Mouse (Mus musculus): ENCODE measurements around the gene Gpr155. TPM values are rescaled to one million over a fixed set of nuclear protein-coding genes. Genes with fewer than 3 reads are reported as not detected.

Gpr155 gene
- total RNA-seq, 2 experiments from 2014 or later: 32.7 to 45.7 TPM

DNA sequence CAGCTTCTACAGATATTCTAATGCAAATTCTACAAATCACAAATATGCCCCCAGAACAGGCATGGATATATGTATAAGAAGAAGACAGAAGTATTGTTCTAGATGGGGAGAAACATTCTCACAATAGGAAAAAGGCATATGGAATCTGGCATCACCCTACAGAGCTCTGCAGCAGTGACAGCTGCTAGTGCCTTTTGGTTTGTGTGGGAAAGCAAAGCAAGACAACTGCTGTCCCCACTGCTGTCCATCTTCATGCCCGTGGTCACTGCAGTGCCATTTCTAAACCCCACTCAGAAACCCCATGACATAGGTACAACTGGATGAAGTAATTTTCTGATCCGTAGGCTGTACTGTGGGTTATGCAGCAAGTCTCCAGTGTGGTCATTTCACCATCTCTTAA, 6.4 kb upstream of the Gpr155 start:
- DNase-seq (ENCODE audit: low spot score in 2 of 2): no peak
- intact Hi-C loops (cut with DNase I): no loop called here

DNA sequence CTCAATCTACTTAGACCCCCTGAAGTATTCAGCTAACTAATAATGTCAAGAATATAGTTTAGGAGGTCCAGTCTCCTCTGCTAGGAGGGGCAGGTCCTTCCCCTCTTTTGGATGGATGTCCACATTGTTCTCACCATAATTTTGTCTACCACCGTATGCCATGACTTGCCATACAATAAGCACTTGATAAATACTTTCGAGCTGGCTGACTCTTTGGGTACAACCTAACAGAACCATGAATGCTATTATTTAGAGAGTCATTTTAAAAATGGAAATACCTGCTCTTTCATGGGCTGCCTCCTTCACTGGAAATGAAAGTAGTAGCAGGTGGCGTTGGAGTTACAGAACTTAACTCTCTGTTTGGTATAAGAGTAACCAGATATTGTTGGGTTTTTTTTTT, 3.6 kb upstream of the Gpr155 start:
- intact Hi-C loops (cut with DNase I): no loop called here
- DNase-seq (ENCODE audit: low spot score in 2 of 2): no peak

DNA sequence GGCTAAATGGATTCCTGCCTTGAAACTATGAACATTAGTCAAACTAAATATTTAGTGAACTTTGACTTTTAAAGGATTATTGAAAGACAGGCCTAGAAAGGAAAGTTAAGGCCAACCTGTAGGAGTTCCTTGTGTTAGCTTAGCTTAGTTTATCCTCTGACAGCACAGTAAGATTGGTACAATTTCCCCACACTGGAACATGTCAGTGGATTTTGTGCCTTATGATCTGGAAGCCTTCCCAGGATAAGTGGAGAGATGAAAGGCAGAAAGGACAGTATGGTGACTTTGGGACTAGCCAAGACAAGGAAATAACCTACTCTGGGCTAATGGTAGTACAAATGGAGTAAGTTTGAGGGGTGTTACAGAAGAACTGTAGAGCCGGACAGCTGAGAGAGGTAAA, 1.4 kb upstream of the Gpr155 start:
- DNase-seq (ENCODE audit: low spot score in 2 of 2): no peak
- intact Hi-C loops (cut with DNase I): no loop called here

DNA sequence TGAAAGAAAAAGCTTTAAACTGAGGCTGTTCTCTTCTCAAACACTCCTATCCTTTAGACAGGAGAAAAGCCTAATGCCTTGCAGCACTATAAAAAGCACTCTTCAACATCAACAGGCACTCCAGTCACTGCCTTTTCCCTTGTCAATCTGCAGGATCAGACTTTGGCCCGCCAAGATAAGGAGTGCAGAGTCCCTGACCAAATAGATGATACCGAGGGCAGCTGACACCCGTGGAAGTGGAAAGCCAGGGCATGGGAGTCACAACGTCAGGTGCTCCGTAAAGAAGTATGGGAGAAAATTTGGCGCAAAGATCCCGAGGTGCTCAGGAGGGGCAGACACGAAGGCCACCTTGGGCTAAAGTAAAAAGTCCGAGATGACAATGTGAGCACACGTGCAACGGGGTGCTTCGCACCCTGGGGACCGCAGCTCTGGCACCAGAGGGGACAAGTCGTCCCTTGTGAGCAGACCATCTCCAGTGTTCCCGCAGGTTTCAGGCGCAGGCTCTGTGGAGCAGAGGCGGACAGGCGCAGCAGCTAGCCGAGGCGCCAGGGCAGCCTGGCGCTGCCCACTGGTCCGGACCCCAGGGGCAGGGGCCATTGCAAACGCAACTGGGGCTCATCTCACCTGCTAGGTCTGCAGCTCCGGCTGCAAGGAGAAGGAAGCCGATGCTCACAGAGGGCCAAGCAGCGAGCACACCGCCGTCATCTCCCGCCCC, 574 bp downstream of the Gpr155 start:
- peak in 1 of 2 experiments; percentile 15 for DNase-seq (ENCODE audit: low spot score in 2 of 2)
- intact Hi-C loops (cut with DNase I): no loop called here

DNA sequence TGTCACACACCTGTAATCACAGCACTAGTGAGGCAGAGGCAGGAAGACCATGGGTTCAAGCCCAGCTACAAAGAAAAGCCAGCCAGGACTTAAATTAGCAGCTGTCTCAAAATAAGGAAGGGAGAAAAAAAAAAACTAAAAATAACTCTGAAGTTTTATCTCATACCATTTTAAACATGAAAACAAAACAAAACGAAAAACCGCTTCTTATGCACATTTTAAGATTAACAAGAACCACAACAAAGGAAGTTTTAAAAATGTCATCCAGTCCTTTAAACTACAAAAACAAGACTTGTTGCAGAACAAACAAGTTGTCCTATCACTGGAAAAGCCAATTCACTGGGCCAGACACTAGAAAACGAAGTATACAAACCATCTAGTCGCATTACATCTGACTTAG, 1.2 kb downstream of the Gpr155 start:
- DNase-seq (ENCODE audit: low spot score in 2 of 2): no peak

DNA sequence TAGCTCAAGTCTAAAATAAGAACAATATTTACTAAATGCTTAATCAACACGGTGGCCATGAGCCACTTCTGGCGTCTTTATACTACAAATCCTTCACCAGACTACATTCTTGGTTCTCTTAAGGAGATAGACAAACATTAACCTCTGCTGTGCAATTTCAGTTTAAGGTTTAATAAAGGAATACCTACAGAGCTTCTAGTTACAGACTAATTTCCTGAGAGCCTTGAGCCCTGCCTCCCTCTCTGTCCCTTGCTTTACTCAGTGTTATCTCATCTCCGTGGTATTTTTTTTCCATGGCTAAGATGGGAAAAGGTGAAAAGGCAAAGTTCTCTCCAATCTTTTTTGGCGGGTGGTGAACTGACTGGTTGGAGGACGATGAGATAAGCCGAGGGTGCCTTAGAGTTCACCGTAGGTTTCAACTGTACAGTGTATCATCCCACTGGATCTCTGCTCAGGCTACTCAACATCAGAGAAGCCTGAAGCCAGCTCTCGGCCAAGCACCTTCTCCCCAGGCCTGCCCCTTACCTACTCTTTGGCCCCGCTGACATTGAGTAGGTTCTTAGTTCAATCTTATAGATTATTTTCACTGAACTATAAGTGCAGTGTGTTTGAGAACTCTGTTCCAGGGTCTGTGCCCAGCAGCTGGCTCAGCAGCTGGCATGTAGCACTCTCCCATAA, 5.9 kb downstream of the Gpr155 start:
- no peak for DNase-seq (ENCODE audit: low spot score in 2 of 2)
- intact Hi-C loops (cut with DNase I): no loop called here

More for the DNA sequence above, 1.2 kb downstream of the Gpr155 start:
- intact Hi-C loops (cut with DNase I): no loop called here

DNA sequence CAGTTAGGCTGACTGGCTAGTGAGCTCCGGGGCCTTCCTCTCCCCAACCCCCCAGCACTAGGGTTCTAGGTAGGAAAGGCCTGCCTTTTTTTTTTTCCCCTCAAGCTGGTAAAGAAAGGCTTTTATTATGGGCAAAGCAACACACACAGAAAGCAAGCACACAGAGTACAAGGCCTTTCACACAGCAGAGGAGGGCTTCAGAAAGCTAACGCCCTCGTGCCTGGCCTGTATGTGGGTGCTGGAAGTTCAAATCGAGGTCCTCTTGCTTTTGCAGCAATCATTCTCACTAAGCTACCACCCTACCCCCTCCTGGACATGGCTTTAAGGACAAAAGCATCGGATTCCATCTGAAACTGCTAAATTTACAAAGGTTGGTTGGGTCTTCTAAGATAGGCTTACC, 6.7 kb downstream of the Gpr155 start:
- DNase-seq (ENCODE audit: low spot score in 2 of 2): no peak
- intact Hi-C loops (cut with DNase I): no loop called here

DNA sequence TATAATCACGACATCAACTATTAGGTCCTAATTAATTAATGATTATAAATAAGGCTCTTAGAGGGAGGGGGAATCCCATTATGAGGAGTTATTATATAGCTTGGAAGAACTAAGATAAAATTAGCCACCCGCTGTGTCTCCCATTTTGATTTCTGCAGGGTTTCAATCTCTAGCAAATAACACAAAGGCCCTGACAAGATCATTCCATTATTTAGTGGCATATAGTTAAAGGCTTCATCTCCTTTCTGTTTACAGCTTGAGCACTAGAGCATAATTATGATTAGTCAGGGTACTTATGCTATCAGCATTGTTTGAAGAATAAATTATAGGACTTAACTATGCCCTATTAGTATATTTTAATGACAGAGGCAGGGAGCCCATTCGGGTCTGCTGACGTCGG, 8.0 kb downstream of the Gpr155 start:
- intact Hi-C loops (cut with DNase I): no loop called here
- DNase-seq (ENCODE audit: low spot score in 2 of 2): no peak

DNA sequence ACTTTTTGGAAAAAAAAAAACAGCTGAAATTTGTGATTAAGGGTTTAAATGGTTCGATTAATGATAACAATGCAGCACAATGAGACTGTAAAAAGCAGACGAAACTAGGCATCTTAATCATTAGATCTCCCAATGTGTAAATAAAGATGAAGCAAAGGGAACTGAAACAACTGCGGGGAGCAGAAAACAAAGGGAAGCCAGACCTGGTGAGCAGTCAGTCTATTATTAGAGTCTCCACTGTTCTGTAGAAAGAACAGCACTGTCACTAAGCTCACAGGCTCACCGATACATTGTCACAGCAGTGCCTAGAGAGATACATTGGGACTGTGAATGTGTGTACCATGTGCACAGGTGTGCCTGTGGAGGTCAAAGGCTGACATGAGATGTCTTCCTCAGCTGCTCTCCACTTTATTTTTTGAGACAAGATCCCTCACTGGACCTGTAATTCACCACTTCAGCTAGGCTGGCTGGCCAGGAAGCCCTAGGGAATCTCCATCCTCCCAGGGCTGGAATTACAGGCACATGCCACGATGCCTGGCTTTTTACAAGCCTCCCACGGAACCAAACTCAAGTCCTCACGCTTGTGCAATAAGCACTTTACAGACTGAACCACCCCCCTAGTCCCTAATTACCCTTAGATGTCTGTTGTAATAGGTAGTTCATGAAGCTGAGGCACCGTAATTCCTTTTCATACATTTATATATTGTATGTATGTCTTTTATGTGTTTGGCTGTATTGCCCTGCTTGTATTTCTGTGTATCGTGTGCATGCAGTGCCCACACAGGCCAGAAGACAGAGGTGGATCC, 14.6 kb downstream of the Gpr155 start:
- intact Hi-C loops (cut with DNase I): no loop called here
- no peak for DNase-seq (ENCODE audit: low spot score in 2 of 2)

DNA sequence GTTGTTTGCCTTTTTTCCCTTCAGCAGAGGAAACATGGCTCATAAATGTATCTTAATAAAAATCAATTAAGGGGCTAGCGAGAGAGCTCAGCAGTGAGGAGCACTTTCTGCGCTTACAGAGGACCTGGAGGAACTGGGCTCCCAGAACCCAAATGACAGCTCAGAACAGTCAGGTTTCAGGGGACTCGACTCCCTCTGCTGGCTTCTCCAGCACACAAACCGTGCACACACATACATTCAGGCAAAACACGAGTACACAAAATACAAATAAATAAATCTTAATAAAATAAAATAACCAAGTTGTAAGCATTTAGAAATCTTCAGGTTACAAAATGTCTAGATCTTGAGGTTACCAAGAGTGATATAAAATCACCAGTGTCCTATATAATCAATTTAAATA, 22.9 kb downstream of the Gpr155 start:
- no peak for DNase-seq (ENCODE audit: low spot score in 2 of 2)
- intact Hi-C loops (cut with DNase I): no loop called here

DNA sequence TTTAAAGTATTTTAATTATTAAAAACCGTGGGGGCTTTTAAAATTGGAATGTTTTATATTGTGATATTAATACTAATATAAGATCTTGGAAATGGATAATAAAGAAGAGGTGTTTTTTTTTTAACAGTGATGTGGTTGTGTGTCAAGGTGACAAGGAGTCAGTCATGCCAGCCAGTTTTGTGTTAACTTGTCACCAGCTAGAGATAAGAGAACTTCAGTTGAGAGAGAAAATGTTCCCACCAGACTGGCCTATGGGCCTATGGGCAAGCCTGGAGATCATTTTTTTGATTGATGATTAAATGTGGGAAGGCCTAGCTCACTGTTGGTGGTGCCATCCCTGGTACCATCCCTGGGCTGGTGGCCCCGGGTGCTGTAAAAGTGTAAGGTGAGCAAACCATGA, 25.8 kb downstream of the Gpr155 start:
- intact Hi-C loops (cut with DNase I): no loop called here

DNA sequence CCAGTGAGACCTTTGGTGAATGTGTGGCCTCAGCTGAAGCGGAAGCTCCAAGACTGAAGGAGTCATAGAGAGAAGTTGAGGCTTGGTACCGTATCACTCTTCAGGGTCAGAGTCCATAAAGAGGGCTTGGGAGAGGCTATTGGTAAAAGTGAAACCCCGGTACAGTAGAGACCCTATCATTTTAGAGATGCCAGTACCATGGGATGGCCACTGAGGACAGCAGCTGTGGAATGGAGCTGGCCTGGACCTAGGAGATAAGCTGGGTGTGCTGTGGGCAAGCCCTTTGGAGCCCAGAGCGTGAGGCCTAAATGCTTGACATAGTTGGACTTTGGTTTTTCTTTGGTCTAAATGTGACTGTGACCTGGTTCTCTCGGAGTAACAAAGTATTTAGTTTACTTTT, 26.4 kb downstream of the Gpr155 start:
- intact Hi-C loops (cut with DNase I): no loop called here
- no peak for DNase-seq (ENCODE audit: low spot score in 2 of 2)

More for the DNA sequence above, 25.8 kb downstream of the Gpr155 start:
- DNase-seq (ENCODE audit: low spot score in 2 of 2): no peak

DNA sequence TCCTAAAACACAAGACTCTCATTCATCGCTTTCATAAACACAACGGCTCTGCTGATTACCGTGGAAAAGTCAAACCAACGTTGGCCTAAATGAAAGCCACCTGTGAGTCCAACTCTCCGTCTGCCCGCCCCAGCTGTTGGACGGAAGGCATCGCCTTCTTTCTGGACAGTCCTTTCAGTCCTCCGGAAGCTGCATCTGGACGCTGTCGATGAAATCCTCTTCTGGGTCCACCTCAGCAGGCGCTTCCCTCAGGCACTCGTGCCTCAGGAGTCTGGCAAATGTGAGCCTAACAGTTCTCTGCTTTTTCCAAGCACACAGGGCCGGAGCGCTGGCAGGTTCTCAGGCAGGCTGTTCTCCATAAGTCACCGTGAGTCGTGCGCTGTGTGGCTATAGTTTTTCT, 29.4 kb downstream of the Gpr155 start:
- DNase-seq (ENCODE audit: low spot score in 2 of 2): no peak
- intact Hi-C loops (cut with DNase I): no loop called here

DNA sequence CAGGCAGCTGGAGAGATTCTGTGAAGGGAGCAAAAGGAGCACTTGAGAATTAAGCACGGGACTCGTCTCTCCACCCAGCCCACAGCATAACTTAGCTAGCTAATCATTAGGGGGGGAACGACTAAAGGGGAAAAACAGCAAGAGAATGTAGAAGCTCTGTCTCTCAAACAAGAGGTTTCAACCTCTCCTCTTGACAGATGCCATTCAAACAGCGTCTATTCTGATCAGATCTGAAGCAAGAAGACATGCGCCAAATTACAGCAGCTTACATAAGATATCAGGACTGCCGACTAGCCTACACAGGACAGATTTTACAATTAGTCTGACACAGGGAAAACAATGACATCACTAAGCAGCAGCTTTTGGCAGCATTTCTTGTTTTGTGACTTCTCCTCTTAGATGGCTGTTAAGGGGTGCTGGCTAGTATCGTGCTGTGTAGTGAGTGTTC, 34.4 kb downstream of the Gpr155 start:
- peak in 1 of 2 experiments; percentile 35 for DNase-seq (ENCODE audit: low spot score in 2 of 2)
- intact Hi-C loops (cut with DNase I): no loop called here

DNA sequence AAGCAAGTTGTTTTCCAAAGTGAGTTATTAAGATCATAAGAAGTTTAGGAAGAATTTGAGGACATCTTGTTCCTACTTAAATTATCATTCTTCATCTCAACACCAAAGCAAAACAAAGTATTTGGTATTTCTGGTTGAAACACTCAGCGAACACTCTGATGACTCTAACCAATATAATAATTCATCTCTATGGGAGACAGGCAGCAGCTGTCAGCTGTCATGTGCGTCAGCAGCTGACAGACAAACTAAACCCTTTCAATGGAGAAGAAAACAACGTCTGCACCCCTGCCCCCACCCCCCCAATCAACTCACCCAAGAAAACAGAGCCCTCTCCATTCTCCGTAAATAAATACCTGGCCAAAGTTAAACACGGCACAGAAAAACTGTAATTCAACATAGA, 34.9 kb downstream of the Gpr155 start:
- DNase-seq (ENCODE audit: low spot score in 2 of 2): no peak
- intact Hi-C loops (cut with DNase I): no loop called here

DNA sequence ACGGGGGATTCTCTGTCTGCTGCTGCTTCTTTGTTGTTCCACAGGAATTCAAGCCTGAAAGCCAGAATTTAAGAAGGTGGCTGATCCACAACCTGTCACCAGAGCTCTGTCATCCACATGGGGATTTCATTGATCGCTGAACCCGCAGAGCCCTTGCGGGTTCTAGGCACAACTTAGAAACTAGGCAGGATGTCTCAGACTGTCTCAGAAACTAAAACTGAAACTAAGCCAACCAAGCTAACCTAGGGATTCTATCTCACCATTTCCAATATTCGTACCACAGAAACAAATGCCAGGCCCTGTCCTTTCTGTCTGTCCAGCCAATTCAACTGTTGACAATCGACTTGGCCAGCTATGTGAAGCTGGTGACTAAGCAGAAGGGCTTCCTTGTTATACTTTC, 38.2 kb downstream of the Gpr155 start:
- intact Hi-C loops (cut with DNase I): no loop called here

DNA sequence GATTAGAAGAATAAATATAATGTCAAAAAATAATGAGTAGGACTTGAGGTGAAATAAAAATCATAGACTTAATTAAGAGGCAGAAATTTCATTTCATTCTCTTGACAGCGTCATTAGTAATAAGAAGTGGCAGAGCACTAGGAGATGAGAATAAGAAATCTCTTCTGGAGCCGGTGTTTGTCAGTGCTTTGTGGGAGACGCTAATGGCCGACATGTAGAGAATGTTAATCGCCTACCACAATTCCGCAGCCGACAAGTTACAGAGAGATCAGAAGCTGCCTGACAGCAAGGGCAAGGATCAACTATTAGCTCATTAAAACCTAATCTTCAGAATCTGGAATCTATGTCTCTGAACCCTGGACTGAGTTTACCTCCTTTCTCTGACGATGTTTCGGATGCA, 38.6 kb downstream of the Gpr155 start:
- DNase-seq (ENCODE audit: low spot score in 2 of 2): no peak
- intact Hi-C loops (cut with DNase I): no loop called here

More for the DNA sequence above, 38.2 kb downstream of the Gpr155 start:
- no peak for DNase-seq (ENCODE audit: low spot score in 2 of 2)

DNA sequence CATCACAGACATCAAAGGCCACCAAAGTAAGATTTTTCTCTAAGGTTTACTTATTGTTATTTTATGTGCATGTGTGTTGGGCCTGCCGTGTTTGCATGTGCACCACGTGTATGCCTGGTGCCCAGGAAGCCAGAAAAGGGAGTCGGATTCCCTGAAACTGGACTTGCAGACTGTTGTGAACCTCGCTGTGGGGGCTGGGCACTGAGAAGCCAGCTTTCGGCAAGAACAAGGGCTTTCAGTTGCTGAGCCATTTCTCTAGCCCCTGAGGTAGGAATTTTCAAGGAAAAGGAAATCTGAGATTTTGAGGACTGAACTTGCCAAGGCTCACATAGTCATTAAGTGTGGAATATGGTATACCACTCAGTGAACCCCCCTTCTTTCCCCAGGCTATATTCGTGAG, 39.2 kb downstream of the Gpr155 start:
- intact Hi-C loops (cut with DNase I): no loop called here
- peak in 1 of 2 experiments; percentile 10 for DNase-seq (ENCODE audit: low spot score in 2 of 2)

DNA sequence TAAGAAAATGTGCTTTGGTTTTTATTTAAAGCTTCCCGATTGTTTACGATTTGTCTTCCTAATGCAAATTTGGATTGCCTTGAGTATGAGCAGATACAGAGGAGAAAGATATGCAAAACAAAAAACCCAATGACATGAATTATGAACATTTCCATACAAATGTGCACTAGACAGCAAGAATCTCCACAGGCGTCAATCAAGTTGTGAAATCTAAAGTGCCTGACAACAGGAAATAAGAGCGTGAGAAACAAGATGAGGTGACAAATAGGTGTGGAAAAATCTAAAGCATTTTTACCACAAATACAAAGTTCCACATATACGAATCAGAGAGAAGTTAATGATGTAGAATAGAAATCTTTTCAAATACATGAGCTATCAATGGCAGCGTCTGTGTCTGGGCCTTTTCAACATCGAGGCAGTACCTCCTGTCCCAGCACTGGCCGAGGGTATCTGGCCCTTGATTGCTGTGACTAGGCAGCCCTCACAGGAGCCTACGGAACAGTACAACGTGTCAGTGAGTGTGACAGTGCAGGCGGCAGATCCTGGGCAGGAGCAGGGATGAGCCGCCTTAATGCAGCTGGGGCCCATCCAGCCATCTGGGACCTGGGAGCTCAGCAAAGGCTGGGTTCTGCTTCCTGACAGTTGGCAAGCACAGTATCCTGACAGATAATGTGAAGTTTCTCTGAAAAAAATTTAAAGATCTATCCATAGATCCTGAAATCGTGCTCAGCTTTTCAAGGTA, 39.9 kb downstream of the Gpr155 start:
- DNase-seq (ENCODE audit: low spot score in 2 of 2): peak; percentile 39 to 79
- intact Hi-C loops (cut with DNase I): no loop called here

DNA sequence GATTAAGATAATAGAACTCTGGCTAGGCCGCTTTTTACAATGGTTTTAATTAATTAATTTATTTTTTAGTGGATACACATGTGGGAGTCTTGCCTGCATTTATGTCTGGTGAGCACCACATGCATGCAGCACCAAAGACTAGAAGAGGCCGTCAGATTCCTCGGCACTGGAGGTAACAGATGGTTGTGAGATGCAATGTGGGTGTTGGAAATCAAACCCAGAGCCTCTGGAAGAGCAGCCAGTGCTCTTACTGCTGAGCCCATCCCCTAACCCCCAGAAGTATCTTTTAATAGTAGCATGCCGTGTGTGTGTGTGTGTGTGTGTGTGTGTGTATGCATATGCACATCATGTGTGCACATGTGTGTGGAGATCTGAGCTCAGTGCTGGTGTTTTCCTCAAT, 41.2 kb downstream of the Gpr155 start:
- intact Hi-C loops (cut with DNase I): no loop called here
- DNase-seq (ENCODE audit: low spot score in 2 of 2): peak in 1 of 2 experiments; percentile 63

All from left cerebral cortex, postnatal 25 days (tissue).